Mouse (Mus musculus): Measurements from ENCODE around the gene Crb2. TPM values are rescaled to one million over a fixed set of nuclear protein-coding genes. Genes with fewer than 3 reads are reported as not detected.

The Crb2 gene
- polyA plus RNA-seq, 1 experiment: 2.0 TPM

DNA sequence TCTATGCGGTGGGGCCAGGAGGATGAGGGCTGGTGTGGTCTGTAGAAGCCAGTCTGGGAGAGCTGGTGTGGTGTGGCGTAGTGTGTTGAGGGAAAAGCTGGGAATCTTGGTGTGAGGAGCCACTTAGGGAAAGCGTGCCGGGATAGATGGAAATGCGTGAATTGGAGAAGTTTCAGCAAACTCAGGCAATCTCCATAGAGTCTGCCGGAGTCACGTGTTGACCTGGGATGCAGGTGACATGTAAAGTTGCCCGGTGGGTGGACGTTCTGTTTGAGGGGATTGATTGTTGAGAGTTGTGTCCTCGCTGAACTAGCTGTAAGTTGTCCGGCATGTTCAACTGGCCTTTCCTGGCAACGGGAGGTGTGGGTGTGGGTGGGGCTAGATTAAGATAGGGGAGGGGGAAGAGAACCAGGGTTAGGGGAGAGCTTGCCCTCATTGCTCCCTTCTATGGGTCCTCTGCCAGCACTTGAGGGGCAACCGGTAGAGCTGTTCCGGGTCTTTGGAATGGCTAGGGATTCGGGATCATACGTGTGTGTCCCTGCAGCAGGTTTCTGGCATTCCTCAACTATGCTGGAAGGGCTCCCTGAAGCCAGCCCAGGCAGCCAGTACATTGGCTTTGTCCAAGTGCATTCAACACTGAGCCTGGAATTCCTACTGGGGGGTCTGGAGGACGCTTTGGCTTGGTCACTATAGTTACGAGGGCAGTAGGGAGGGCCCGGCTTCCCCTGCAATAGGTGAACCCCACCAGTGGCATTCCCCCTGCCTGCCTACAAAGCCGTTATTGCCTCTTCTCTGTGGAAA, 762 bp downstream of the Crb2 start:
- Histone ChIP-seq H3K4me1 (ENCODE audit: control insufficient read depth, insufficient read depth, low read length) (no peaks in the 10 kb centered on the region), H3K27ac (ENCODE audit: insufficient read depth, low read length) (no peak overlapping the region), H3K4me3 (ENCODE audit: insufficient read depth, low read length) (no peak overlapping the region)
- TF ChIP-seq CTCF (IDR thresholded peaks at IDR 0.05; ENCODE audit: extremely low read depth, insufficient read depth, low read length) (no peak), POLR2A (IDR thresholded peaks at IDR 0.05; ENCODE audit: extremely low read depth, insufficient read depth, low read length) (no peak)

DNA sequence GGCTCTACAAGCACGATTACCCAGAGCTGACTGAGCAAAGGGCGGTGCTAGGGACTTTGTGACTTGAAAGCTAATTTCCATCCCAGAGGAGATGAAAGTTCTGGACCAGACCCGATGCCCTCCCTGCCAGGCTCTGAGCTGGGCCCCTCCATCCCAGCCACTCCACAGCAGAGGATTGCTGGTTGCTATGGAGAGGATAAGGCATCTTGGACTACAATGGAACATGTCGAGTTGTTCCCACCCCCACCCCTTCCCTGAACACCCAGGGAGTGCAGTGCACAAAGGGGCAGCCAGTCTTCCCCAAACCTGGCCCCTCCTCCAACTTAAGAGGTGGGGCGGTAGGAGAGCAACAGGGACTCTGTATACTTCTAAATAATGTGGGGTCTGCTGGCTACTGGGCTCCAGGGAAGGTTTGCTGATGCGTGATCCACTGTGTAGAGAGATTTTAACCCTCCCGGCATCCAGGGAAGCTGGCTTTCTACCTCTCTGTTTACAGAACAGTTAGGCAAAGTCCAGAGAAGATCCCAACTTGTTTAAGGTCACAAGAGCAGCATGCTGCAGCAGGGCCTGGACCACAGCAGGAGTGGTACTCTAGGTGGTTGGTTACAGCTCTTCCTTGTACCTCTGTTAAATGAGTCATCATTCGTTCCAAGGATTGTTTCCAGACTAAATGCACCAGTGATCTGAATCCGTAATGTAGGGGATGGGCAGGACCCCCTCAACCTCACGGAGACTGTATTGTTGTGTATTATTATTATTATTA, 2.1 kb downstream of the Crb2 start:
- TF ChIP-seq POLR2A (IDR thresholded peaks at IDR 0.05; ENCODE audit: extremely low read depth, insufficient read depth, low read length) (no peak), CTCF (IDR thresholded peaks at IDR 0.05; ENCODE audit: extremely low read depth, insufficient read depth, low read length) (no peak)
- Histone ChIP-seq H3K27ac (ENCODE audit: insufficient read depth, low read length) (no peak overlapping the region), H3K4me3 (ENCODE audit: insufficient read depth, low read length) (no peak overlapping the region), H3K4me1 (ENCODE audit: control insufficient read depth, insufficient read depth, low read length) (no peaks in the 10 kb centered on the region)

DNA sequence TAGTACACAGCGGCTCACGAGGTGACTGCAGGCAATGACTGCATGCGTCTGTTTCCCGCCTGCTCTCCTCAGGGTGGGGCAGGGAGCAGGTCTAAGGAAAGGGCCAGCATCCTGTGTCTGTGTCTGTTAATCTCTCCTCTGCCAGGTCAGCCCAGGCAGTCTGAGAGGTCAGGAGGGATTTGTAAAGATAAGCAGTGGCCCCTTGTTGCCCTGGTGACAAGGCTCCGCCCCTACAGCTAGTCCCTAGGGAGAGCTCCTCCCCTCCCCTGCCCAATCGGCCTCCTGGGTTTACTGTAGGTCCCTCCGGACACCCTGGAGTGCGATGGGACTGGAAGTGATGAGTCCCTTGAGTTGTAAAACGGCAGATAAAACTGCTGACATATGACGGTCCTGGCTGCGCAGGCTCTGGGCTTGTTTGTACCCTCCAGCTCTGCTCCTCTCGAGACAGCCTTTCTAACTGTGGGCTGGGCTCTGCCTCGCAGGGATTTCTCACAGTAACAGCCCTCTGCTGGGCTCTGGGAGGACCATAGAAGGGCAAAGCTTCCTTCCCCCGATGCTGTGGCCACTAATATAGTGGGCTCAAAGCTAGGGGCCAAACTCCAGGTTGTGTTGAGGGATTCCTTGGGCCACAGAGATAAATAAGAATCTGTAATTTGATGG, 4.4 kb downstream of the Crb2 start:
- Histone ChIP-seq H3K4me3 (ENCODE audit: insufficient read depth, low read length) (no peak overlapping the region), H3K27ac (ENCODE audit: insufficient read depth, low read length) (no peak overlapping the region), H3K4me1 (ENCODE audit: control insufficient read depth, insufficient read depth, low read length) (no peaks in the 10 kb centered on the region; the same call in 1 of the 2 replicates)
- TF ChIP-seq CTCF (IDR thresholded peaks at IDR 0.05; ENCODE audit: extremely low read depth, insufficient read depth, low read length) (no peak), POLR2A (IDR thresholded peaks at IDR 0.05; ENCODE audit: extremely low read depth, insufficient read depth, low read length) (no peak)

DNA sequence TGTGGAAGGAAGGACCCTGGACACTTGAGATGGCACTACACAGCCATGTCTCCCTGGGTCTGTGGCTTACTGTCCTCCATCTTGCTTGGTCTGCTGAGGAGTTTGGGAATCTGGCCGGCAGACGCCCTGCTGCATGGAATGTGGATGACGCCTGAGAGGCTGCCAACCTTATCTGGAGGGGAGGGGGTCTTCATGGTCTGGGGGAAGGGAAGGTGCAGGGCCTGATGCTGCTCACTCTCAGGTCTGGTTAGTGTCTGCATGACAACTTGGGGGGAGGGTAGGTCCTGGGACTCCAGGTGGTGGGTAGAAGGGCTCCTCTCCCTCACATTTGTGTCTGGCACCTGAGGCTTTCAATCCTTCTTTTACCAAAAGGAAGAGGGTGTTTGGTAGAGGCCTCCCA, 5.4 kb downstream of the Crb2 start:
- Histone ChIP-seq H3K4me1 (ENCODE audit: control insufficient read depth, insufficient read depth, low read length) (no peaks in the 10 kb centered on the region; the same call in 1 of the 2 replicates), H3K27ac (ENCODE audit: insufficient read depth, low read length) (no peak overlapping the region), H3K4me3 (ENCODE audit: insufficient read depth, low read length) (no peak overlapping the region)
- TF ChIP-seq POLR2A (IDR thresholded peaks at IDR 0.05; ENCODE audit: extremely low read depth, insufficient read depth, low read length) (no peak), CTCF (IDR thresholded peaks at IDR 0.05; ENCODE audit: extremely low read depth, insufficient read depth, low read length) (no peak)

DNA sequence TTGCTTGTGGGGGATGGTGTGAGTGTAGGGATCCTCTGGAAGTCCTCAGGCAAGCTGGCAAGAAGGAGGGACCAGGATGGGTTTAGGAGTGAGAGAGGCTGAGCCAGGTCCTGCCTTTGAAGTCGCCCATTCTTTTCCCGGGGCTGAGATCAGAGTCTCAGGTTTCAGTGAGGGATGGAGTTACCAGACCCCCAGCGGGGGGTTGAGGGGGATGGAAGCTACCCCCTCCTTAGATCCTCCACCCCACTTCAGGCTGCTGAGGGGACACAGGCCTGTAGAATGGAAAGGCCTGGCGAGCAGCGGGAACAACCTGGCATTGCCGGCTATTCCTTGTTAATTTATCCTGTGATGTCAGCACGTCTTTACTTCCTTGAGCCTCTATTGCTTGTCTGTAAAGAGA, 6.0 kb downstream of the Crb2 start:
- H3K27ac ChIP-seq (ENCODE audit: insufficient read depth, low read length): no peak overlapping the region
- no peak for TF ChIP-seq CTCF (IDR thresholded peaks at IDR 0.05; ENCODE audit: extremely low read depth, insufficient read depth, low read length)
- no peak for TF ChIP-seq POLR2A (IDR thresholded peaks at IDR 0.05; ENCODE audit: extremely low read depth, insufficient read depth, low read length)
- H3K4me1 ChIP-seq (ENCODE audit: control insufficient read depth, insufficient read depth, low read length): no peaks in the 10 kb centered on the region; the same call in 1 of the 2 replicates
- no peak overlapping the region for H3K4me3 ChIP-seq (ENCODE audit: insufficient read depth, low read length)

DNA sequence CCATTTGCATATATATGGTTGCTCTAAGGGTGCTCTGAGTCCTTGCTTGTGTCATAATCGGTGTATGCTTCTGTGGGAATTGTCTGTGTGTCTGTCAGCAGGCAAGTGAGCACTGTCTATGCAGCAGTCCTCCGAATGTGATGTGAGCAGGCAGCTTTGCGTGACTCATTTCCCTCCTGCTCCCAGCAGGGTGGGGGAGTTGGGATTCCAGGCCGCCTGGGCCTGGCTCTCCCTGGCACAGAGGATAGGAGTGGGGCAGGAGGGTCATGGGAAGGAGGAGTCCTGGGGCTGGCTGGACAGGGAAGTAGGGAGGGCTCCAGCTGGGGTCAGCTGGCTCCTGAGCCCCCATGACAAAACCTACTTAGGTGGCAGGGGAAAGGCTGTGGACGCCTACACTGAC, 8.4 kb downstream of the Crb2 start:
- peaks cover 2% of the 10 kb centered on the region for H3K4me1 ChIP-seq (ENCODE audit: control insufficient read depth, insufficient read depth, low read length)
- no peak overlapping the region for H3K27ac ChIP-seq (ENCODE audit: insufficient read depth, low read length)
- H3K4me3 ChIP-seq (ENCODE audit: insufficient read depth, low read length): no peak overlapping the region
- TF ChIP-seq POLR2A (IDR thresholded peaks at IDR 0.05; ENCODE audit: extremely low read depth, insufficient read depth, low read length) (no peak), CTCF (IDR thresholded peaks at IDR 0.05; ENCODE audit: extremely low read depth, insufficient read depth, low read length) (no peak)

DNA sequence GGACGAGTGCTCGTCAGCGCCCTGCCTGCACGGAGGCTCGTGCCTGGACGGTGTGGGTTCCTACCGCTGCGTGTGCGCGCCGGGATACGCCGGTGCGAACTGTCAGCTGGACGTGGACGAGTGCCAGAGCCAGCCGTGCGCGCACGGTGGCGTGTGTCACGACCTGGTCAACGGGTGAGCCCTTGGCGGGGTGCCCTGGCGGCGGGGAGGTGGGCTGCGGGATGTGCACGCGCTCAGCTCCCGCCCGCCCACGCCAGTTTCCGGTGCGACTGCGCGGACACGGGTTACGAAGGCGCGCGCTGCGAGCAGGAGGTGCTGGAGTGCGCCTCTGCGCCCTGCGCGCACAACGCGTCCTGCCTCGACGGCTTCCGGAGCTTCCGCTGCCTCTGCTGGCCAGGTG, 10.4 kb downstream of the Crb2 start:
- peak overlapping the region; percentile 24 for H3K4me3 ChIP-seq (ENCODE audit: insufficient read depth, low read length)
- TF ChIP-seq POLR2A (IDR thresholded peaks at IDR 0.05; ENCODE audit: extremely low read depth, insufficient read depth, low read length) (no peak), CTCF (IDR thresholded peaks at IDR 0.05; ENCODE audit: extremely low read depth, insufficient read depth, low read length) (no peak)
- peaks cover 2% of the 10 kb centered on the region for H3K4me1 ChIP-seq (ENCODE audit: control insufficient read depth, insufficient read depth, low read length)
- H3K27ac ChIP-seq (ENCODE audit: insufficient read depth, low read length): no peak overlapping the region

DNA sequence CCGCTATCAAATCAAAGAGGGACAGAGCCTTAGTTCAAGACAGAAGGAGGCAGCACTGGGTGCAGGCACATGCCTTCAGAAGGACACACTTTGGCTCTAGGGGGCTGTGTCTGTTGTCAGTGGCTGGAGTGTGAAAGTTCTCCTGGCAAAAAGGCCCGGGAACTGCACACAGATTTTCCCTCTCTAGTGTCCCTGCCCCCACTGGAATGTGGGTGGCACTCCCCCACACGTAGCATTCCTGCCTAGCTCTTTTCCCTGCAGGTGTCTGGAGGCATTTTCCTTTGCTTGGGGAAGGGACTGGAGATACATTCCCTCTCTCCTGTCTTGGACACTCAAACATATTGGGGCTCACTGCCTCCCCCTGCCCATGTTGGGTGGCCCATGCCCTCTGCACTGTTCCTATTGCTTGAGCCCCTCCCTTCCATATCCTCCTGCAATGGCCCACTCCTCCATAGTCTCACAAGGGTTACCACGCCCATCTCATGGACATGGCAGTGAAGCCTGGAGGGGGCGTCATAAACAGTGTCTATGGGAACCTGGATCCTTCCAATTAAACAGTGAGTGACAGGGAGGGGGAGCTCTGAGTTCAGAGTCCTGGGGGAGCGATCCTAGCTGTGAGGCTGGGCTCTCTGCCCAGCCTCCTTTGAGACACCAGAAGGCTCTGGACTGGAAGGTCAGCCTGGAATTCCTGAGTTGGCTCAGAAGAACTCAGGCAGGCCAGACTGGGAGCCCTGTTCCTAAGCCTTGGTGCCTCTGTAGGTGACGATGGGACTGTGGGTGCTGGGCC, 12.3 kb downstream of the Crb2 start:
- H3K4me3 ChIP-seq (ENCODE audit: insufficient read depth, low read length): no peak overlapping the region
- TF ChIP-seq POLR2A (IDR thresholded peaks at IDR 0.05; ENCODE audit: extremely low read depth, insufficient read depth, low read length): no peak
- no peak for TF ChIP-seq CTCF (IDR thresholded peaks at IDR 0.05; ENCODE audit: extremely low read depth, insufficient read depth, low read length)
- H3K27ac ChIP-seq (ENCODE audit: insufficient read depth, low read length): no peak overlapping the region
- H3K4me1 ChIP-seq (ENCODE audit: control insufficient read depth, insufficient read depth, low read length): peaks cover 2% of the 10 kb centered on the region

DNA sequence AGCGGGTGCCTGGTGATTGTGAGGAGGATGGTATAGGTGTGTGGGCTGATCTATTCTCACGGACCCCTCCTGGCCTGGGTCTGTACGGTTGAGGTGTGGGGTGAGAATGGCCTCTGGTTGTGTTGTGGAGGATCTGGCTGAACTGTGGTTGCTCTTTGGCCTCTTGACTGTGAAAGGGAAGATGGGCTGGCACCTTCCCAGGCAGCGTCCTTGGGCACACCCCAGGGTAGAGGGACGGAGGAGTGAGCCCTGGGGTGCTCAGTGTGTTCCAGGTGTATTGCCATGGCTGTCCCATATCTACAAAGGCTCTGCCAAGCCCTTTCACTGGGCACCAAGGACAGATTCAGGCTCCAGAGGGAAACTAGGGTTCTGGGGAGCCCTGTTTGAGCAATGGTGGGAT, 13.0 kb downstream of the Crb2 start:
- no peak overlapping the region for H3K27ac ChIP-seq (ENCODE audit: insufficient read depth, low read length)
- H3K4me1 ChIP-seq (ENCODE audit: control insufficient read depth, insufficient read depth, low read length): peaks cover 2% of the 10 kb centered on the region
- TF ChIP-seq CTCF (IDR thresholded peaks at IDR 0.05; ENCODE audit: extremely low read depth, insufficient read depth, low read length) (no peak), POLR2A (IDR thresholded peaks at IDR 0.05; ENCODE audit: extremely low read depth, insufficient read depth, low read length) (no peak)
- H3K4me3 ChIP-seq (ENCODE audit: insufficient read depth, low read length): no peak overlapping the region

Measured in cortical plate, adult 2 months (tissue).